Mouse (Mus musculus) lung, embryonic 15.5 days (tissue): ENCODE data around the gene G6pc3. TPM values are rescaled to one million over a fixed set of nuclear protein-coding genes. Genes with fewer than 3 reads are reported as not detected.

Experiments
- ATAC-seq: fragments of 200-750 bp; cut with Nextera tagmentation; 2 replicates; pipeline ENCODE4 v1.8.0; 2017; ENCODE audit warnings: moderate number of reproducible peaks, borderline replicate concordance; ENCODE audit not compliant: low FRiP score, low TSS enrichment; ENCODE audit errors: extremely low read depth
- H3K27ac ChIP-seq: fragments of 300-500 bp; sonication (generic); 2 replicates; pipeline ENCODE4 v1.5.1; 2015; ENCODE audit warnings: moderate library complexity, mild to moderate bottlenecking, inconsistent platforms
- H3K27me3 ChIP-seq: fragments of 300-500 bp; sonication (generic); 2 replicates; pipeline ENCODE4 v1.6.1; 2015; ENCODE audit warnings: inconsistent platforms
- H3K36me3 ChIP-seq: fragments of 300-500 bp; sonication (generic); 2 replicates; pipeline ENCODE4 v1.6.1; 2015; ENCODE audit warnings: inconsistent platforms
- H3K4me1 ChIP-seq: fragments of 300-500 bp; sonication (generic); 2 replicates; pipeline ENCODE4 v1.6.1; 2015; ENCODE audit warnings: inconsistent platforms
- H3K4me2 ChIP-seq: fragments of 300-500 bp; sonication (generic); 2 replicates; pipeline ENCODE4 v1.6.1; 2015; ENCODE audit warnings: inconsistent platforms, mild to moderate bottlenecking, moderate library complexity
- H3K4me3 ChIP-seq: fragments of 300-500 bp; sonication (generic); 2 replicates; pipeline ENCODE4 v1.5.1; 2015; ENCODE audit warnings: mild to moderate bottlenecking, inconsistent platforms
- H3K9ac ChIP-seq: fragments of 300-500 bp; sonication (generic); 2 replicates; pipeline ENCODE4 v1.6.1; 2015; ENCODE audit warnings: inconsistent platforms
- H3K9me3 ChIP-seq: fragments of 300-500 bp; sonication (generic); 2 replicates; pipeline ENCODE4 v1.6.1; 2016; ENCODE audit warnings: inconsistent platforms
- WGBS: fragments of 180-500 bp; shearing (Covaris S2); methylation state at CpG from one replicate; pipeline ENCODE4 v1.1.7; 2015; 5-methylcytosine and 5-hydroxymethylcytosine counted together
- polyA plus RNA-seq: library from polyadenylated mRNA; unstranded; fragments of >200 nt; fragmentation: Nextera tagmentation; extraction: Ambion mirVana; gene quantifications from 2 replicates; pipeline ENCODE4 v1.2.1, GENCODE M21; 2015

The G6pc3 gene
- 31.5 and 33.3 TPM in 2 replicates for polyA plus RNA-seq

DNA sequence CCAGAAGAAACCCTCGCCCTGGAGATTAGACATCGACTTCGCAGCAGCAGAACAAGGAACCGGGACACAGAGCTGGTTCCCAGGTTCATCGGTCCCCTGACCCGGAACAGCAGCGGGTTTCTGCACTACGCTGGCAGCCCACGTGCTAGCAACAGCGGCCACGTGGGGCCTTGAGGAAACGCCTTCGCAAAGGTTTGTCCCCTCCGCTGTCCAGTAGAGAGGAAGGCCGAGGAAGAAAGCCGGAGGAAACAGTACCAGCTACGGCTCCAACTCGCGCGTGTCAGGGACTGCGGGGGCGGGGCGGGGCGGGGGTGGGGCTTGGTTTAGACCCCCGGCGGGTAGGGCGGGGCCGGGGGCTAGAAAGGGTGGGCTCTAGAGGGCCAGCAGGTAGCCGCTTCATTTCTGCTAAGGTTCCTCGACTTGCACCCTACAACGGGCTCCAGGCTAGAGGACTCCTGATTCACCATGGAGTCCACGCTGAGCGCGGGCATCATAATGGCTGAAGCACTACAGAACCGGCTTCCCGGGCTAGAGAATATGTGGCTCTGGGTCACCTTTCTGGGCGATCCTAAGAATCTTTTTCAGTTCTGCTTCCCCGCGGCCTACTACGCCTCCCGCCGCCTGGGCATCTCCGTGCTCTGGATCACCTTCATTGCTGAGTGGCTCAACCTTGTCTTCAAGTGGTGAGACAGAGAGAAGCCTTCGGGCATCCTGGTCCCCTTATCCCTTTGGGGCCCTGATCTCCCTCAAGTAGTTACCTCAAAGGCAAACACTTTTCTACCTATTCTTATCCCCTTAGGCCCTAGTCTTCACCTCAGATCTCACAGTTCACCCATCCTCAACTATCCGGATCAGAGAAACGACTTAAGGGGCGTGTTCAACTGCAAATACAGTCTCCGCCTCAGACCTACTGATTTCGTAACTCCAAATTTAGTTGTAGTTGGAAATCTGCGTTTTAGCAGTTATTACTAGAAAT lies at the start of gene G6pc3:
G6pc3 (plus strand) TSS at position 160 of the 976 bp plus-strand sequence.
- Histone ChIP-seq H3K27me3 (no peaks in the 10 kb centered on the region), H3K36me3 (peaks cover 17% of the 10 kb centered on the region; the same call in 1 of the 2 replicates), H3K9me3 (no peaks in the 10 kb centered on the region), H3K27ac (peak within 1 kb of the TSS; percentile 70), H3K9ac (peak within 1 kb of the TSS; percentile 71), H3K4me3 (peak within 1 kb of the TSS; percentile 75), H3K4me2 (peak within 1 kb of the TSS; percentile 86), H3K4me1 (peaks cover 30% of the 10 kb centered on the region)
- under 1% methylated on average over 45 of the region's 50 CpGs for WGBS
- ATAC-seq = peak; percentile 78

GRCm38 (mm10) chr11:102140508-102140907 lies 48.9 kb upstream of the G6pc3 start:
- no peak for ATAC-seq
- no peak overlapping the region for H3K4me3 ChIP-seq
- peaks cover 35% of the 10 kb centered on the region for H3K27me3 ChIP-seq
- no peak overlapping the region for H3K4me2 ChIP-seq
- no peak overlapping the region for H3K9ac ChIP-seq
- 4% methylated on average over 5 of the region's 5 CpGs for WGBS
- no peaks in the 10 kb centered on the region for H3K9me3 ChIP-seq
- H3K36me3 ChIP-seq = no peaks in the 10 kb centered on the region
- H3K4me1 ChIP-seq = peaks cover 4% of the 10 kb centered on the region
- H3K27ac ChIP-seq = no peak overlapping the region

DNA sequence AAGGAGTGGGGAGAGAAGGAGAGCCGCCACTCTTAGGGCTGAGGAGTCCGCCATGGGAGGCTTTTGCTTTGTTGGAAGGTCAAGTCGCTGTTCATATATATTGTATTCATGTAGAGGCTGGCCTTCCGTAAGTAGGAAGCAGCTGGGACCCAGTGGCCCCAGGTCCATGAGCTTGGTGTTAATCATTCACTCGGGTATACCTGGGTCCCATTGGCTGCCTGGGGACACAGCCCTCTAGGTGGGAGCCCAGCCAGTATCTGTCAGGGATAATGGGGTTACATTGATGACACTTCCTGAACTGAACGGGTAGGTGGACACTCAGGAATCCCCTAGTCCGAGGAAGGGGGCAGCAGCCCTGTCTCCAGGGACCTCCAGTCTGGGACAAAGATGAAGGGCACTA lies 47.1 kb upstream of the G6pc3 start:
- H3K9ac ChIP-seq = no peak overlapping the region
- H3K9me3 ChIP-seq = no peaks in the 10 kb centered on the region
- no peak overlapping the region for H3K4me3 ChIP-seq
- no peak for ATAC-seq
- H3K27ac ChIP-seq = no peak overlapping the region
- WGBS = 52% methylated on average over 7 of the region's 7 CpGs
- H3K36me3 ChIP-seq = no peaks in the 10 kb centered on the region
- H3K4me1 ChIP-seq = peaks cover 13% of the 10 kb centered on the region
- no peak overlapping the region for H3K4me2 ChIP-seq
- H3K27me3 ChIP-seq = peaks cover 54% of the 10 kb centered on the region

DNA sequence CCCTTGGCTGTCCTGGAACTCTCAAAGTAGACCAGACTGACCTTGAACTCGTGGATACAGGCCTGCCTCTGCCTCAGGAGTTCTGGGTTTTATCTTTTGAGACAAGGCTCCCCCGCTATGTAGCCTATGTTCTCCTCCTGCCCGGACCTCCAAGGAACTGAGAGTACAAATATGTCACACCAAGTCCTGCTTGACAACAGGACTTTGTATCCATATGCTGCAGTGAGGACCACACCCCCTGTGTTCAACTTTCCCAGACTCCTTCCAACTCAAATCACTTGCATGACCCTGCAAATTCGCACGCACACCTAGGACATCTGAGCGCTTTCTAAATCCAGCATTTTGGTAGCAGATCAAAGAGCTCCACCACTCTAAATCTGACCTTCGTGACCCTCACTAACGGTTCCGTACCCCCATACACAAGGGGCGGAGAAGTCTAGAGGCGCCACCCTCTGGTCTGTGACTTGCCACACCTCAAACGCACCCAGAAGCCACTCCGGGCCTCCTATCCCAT lies 44.4 kb upstream of the G6pc3 start:
- H3K27me3 ChIP-seq = peaks cover 79% of the 10 kb centered on the region
- H3K4me1 ChIP-seq = peaks cover 13% of the 10 kb centered on the region
- no peak overlapping the region for H3K9ac ChIP-seq
- H3K27ac ChIP-seq = no peak overlapping the region
- no peaks in the 10 kb centered on the region for H3K36me3 ChIP-seq
- ATAC-seq = no peak
- WGBS = 20% methylated on average over 13 of the region's 13 CpGs
- peak overlapping the region; percentile 30 for H3K4me3 ChIP-seq
- H3K4me2 ChIP-seq = peak overlapping the region; percentile 56
- no peaks in the 10 kb centered on the region for H3K9me3 ChIP-seq

DNA sequence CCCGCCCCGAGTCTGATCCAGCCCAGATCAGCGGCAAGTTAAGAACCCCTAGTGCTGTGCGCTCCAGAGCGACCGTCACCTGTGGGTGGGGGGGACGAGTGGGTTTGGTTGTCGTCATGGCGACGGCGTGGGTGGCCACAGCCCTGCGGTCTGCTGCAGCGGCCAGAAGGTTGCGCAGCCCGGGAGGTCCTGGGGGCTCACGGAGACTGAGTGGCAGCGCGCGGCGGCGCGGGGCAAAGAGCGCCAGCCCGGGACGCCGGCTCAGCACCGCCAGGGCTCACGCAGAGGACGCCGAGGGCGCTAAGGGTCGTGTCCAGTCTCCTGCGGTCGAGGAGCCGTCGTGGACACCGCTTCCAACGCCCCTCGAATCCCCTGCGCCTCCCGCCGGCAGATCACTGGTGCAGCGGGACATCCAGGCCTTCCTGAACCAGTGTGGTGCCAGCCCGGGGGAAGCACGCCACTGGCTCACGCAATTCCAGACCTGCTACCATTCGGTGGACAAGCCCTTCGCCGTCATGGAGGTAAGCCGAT lies 43.9 kb upstream of the G6pc3 start, which contains the start of gene Nags:
Nags (plus strand) TSS at position 43 of the 531 bp plus-strand sequence.
- under 1% methylated on average over 50 of the region's 50 CpGs for WGBS
- H3K36me3 ChIP-seq = no peaks in the 10 kb centered on the region

GRCm38 (mm10) chr11:102146005-102146404 lies 43.4 kb upstream of the G6pc3 start:
- peak overlapping the region; percentile 56; the same call in 1 of the 2 replicates for H3K4me2 ChIP-seq
- no peak overlapping the region for H3K9ac ChIP-seq
- H3K27me3 ChIP-seq = peaks cover 79% of the 10 kb centered on the region
- H3K9me3 ChIP-seq = no peaks in the 10 kb centered on the region
- WGBS = 4% methylated on average over 16 of the region's 16 CpGs
- H3K4me3 ChIP-seq = no peak overlapping the region
- ATAC-seq = no peak
- H3K27ac ChIP-seq = no peak overlapping the region
- peaks cover 13% of the 10 kb centered on the region for H3K4me1 ChIP-seq
- H3K36me3 ChIP-seq = no peaks in the 10 kb centered on the region

More for the DNA sequence above, 43.9 kb upstream of the G6pc3 start, which contains the start of gene Nags:
- H3K9ac ChIP-seq = no peak within 1 kb of the TSS
- ATAC-seq = peak; percentile 28; the same call in 1 of the 2 replicates
- peaks cover 13% of the 10 kb centered on the region for H3K4me1 ChIP-seq
- H3K9me3 ChIP-seq = no peaks in the 10 kb centered on the region
- H3K4me2 ChIP-seq = peak within 1 kb of the TSS; percentile 56
- H3K4me3 ChIP-seq = peak within 1 kb of the TSS; percentile 30
- H3K27me3 ChIP-seq = peaks cover 79% of the 10 kb centered on the region
- no peak within 1 kb of the TSS for H3K27ac ChIP-seq

GRCm38 (mm10) chr11:102146531-102146930 lies 42.9 kb upstream of the G6pc3 start:
- 11% methylated on average over 17 of the region's 17 CpGs for WGBS
- Histone ChIP-seq H3K4me3 (no peak overlapping the region), H3K36me3 (no peaks in the 10 kb centered on the region), H3K9me3 (no peaks in the 10 kb centered on the region), H3K4me2 (no peak overlapping the region), H3K27me3 (peaks cover 79% of the 10 kb centered on the region), H3K9ac (no peak overlapping the region), H3K27ac (no peak overlapping the region), H3K4me1 (peaks cover 13% of the 10 kb centered on the region)
- ATAC-seq = no peak

- Histone ChIP-seq H3K4me2 (no peak overlapping the region), H3K36me3 (no peaks in the 10 kb centered on the region), H3K9me3 (no peaks in the 10 kb centered on the region), H3K4me3 (no peak overlapping the region), H3K9ac (no peak overlapping the region), H3K4me1 (peaks cover 13% of the 10 kb centered on the region), H3K27me3 (peaks cover 75% of the 10 kb centered on the region), H3K27ac (no peak overlapping the region)
- no peak for ATAC-seq
- 9% methylated on average over 34 of the region's 34 CpGs for WGBS
Measured at GRCm38 (mm10) chr11:102147213-102147989, 42.0 kb upstream of the G6pc3 start.

DNA sequence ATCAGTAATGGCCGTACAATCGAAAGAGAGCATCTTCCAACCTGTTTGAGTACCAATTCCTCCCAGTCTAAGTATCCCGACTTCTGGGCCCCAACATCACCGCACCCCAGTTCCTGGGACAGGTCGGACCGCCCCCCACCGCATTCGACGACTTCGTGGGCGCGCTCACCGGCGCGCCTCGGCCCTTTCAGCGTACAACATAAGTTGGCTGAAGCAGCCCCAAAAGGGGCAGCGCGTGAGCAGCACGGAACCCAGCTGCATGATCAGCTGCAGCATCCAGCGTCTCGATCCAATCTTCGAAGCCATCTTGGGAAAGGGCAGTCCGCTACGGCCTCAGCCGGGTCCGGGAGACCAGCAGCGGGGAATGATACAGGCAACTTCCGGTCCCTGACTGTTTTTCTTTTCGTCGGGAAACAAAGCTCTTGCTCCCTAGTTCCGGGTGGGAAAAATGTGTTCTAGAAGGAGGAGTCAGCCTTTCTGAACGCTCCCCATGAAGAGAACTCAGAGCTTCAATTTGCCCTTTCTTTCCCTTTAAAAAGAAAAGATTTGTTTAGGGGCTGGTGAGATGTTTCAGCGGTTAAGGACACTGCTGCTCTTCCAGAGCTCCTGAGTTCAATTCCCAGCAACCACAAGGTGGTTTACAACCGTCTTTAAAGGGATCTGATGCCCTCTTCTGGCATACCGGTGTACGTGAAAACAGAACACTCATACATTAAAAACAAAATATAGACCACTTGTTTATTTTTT lies 33.2 kb upstream of the G6pc3 start, which contains the start of gene Tmem101:
Tmem101 (minus strand) TSS at position 366 of the 747 bp plus-strand sequence.
- WGBS = under 1% methylated on average over 37 of the region's 37 CpGs
- ATAC-seq = peak; percentile 80

GRCm38 (mm10) chr11:102156786-102157089 lies 32.7 kb upstream of the G6pc3 start:
- H3K4me3 ChIP-seq = no peak overlapping the region
- peaks cover 20% of the 10 kb centered on the region; the same call in 1 of the 2 replicates for H3K36me3 ChIP-seq
- H3K4me2 ChIP-seq = peak overlapping the region; percentile 90
- no peaks in the 10 kb centered on the region for H3K27me3 ChIP-seq
- 2% methylated on average over 1 of the region's 1 CpGs for WGBS
- no peak overlapping the region for H3K27ac ChIP-seq
- H3K9me3 ChIP-seq = no peaks in the 10 kb centered on the region
- peaks cover 8% of the 10 kb centered on the region for H3K4me1 ChIP-seq
- H3K9ac ChIP-seq = no peak overlapping the region
- no peak for ATAC-seq

More for the DNA sequence above, 33.2 kb upstream of the G6pc3 start, which contains the start of gene Tmem101:
- H3K27ac ChIP-seq = 0 out of 2 replicates have a peak within 1 kb of the TSS, but pooled peaks have one; percentile 72
- peaks cover 8% of the 10 kb centered on the region for H3K4me1 ChIP-seq
- no peaks in the 10 kb centered on the region for H3K27me3 ChIP-seq
- H3K9me3 ChIP-seq = no peaks in the 10 kb centered on the region
- H3K4me2 ChIP-seq = peak within 1 kb of the TSS; percentile 90
- peak within 1 kb of the TSS; percentile 81 for H3K9ac ChIP-seq
- peak within 1 kb of the TSS; percentile 78 for H3K4me3 ChIP-seq
- H3K36me3 ChIP-seq = peaks cover 15% of the 10 kb centered on the region; the same call in 1 of the 2 replicates
